Mouse (Mus musculus) T-cell, adult 66 days (primary cell): ENCODE measurements around the gene Shank3. TPM values are rescaled to one million over a fixed set of nuclear protein-coding genes. Genes with fewer than 3 reads are reported as not detected.

Experiments
- total RNA-seq, 2 experiments: library from RNA; stranded (reverse); gene quantifications; 3 replicates in 1 of 2; 4 replicates in 1 of 2; pipeline ENCODE4 v1.2.4; 2023

The Shank3 gene
- 1 to 10 TPM in 1 of 2 experiments, under 1 TPM in 1; 0.86 to 2.1 TPM for total RNA-seq

GRCm38 (mm10) chr15:89498961-89499688 lies at the start of gene Shank3:
Gene Shank3 (plus strand): TSS chr15:89499623.

GRCm38 (mm10) chr15:89453865-89454478 lies 45.5 kb upstream of the Shank3 start, which contains the start of gene Mapk8ip2:
Gene Mapk8ip2 (plus strand): TSS chr15:89453913.

GRCm38 (mm10) chr15:89477091-89477491 lies 22.3 kb upstream of the Shank3 start, which contains the start of gene Arsa:
Gene Arsa (minus strand): TSS chr15:89477425.

GRCm38 (mm10) chr15:89568114-89568513 lies 68.7 kb downstream of the Shank3 start, which contains the start of gene Acr:
Gene Acr (plus strand): TSS chr15:89568326.

DNA sequence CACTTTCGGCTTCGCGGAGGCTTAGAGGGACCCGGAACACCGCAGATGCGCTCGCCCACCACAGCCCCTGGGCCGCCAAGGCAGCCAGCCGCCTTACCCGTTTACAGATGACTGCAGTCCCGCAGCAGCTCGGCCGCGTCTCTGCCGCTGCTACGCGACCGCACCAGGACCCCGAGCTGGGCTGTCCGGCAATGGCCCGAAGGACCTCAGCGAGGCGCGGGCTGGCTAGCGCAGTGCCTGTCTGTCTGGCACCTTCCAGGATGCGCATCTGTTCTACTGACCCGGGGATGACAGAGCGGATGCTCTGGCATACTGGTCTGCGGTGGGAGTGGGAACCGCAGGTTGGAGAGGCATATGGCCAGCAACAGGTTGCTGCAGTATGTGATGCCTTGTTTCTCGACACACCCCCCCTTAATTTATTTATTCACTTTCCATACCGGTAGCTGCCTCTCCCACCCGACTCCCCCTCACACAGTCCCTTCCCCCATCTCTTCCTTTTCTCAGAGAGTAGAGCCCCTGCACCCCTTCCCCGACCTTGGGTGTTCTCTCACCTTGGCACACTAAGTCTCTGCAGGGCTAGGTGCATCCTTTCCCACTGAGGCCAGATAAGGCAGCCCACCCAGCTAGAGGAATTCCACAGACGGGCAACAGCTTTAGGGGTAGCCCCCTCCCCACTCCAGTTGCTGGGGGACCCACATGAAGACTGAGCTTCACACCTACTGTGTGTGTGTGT lies 92.5 kb downstream of the Shank3 start, which contains the start of gene Rabl2:
Gene Rabl2, minus strand, starts transcription at position 201 of the 733 bp plus-strand sequence.

Other genes with a start within 250 kb of the Shank3 start
- 100 to 1,000 TPM; 419 to 453 TPM for gene Sbf1, start 184.3 kb upstream of the Shank3 start, total RNA-seq
- not detected for gene Adm2, start 176.9 kb upstream of the Shank3 start, total RNA-seq
- gene Miox, start 165.2 kb upstream of the Shank3 start, total RNA-seq, result not detected
- gene Lmf2, start 144.0 kb upstream of the Shank3 start, total RNA-seq, result 10 to 100 TPM; 39.9 to 50.1 TPM
- gene Ncaph2, start 143.9 kb upstream of the Shank3 start, total RNA-seq, result 100 to 1,000 TPM; 111 to 131 TPM
- gene Sco2, start 125.8 kb upstream of the Shank3 start, total RNA-seq, result 10 to 100 TPM; 23.7 to 25.2 TPM
- under 1 TPM; 0.65 to 0.76 TPM for gene Tymp, start 122.6 kb upstream of the Shank3 start, total RNA-seq
- not detected for gene Odf3b, start 120.3 kb upstream of the Shank3 start, total RNA-seq
- under 1 TPM; 0.20 to 0.30 TPM for gene Klhdc7b, start 114.7 kb upstream of the Shank3 start, total RNA-seq
- gene Syce3, start 89.1 kb upstream of the Shank3 start, total RNA-seq, result not detected
- gene Cpt1b, start 73.8 kb upstream of the Shank3 start, total RNA-seq, result 1 to 10 TPM; 4.0 to 6.2 TPM
- 10 to 100 TPM in 1 of 2 experiments, 1 to 10 TPM in 1; 8.1 to 10.1 TPM for gene C730034F03Rik, start 70.0 kb upstream of the Shank3 start, total RNA-seq
- gene Gm44502, start 69.9 kb upstream of the Shank3 start, total RNA-seq, result under 1 TPM in 1 of 2 experiments, not detected in 1; 0.68 TPM
- 100 to 1,000 TPM; 150 to 159 TPM for gene Chkb, start 69.7 kb upstream of the Shank3 start, total RNA-seq
- under 1 TPM in 1 of 2 experiments, not detected in 1; 0.12 TPM for gene Mapk8ip2, start 45.7 kb upstream of the Shank3 start, total RNA-seq
- 10 to 100 TPM; 13.5 to 15.3 TPM for gene Arsa, start 22.2 kb upstream of the Shank3 start, total RNA-seq
- not detected for gene Acr, start 68.7 kb downstream of the Shank3 start, total RNA-seq
- 1 to 10 TPM; 1.0 to 3.3 TPM for gene Rabl2, start 92.3 kb downstream of the Shank3 start, total RNA-seq